Mouse (Mus musculus): ENCODE measurements around the gene Haao. TPM values are rescaled to one million over a fixed set of nuclear protein-coding genes. Genes with fewer than 3 reads are reported as not detected.

Gene Haao
- polyA plus RNA-seq, 1 experiment from 2014 or later: 0.14 TPM

DNA sequence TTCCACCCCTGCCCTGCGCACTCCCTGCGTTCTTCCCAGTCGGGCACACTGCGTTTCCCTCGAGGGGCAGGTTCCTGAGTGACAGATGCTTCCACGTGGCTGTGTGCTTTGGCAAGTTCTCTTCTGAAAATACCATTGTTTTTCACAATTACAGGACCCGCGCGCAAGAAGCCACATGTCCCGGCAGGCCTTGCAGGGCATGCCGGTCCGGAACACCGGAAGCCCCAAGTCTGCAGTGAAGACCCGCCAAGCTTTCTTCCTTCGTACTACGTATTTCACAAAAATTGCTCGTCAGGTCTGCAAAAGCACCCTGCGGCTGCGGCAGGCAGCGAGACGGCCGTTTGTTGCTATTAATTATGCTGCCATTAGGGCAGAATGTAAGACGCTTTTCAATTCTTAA is 55.4 kb downstream of the Haao start:
- Histone ChIP-seq H3K9me3 (ENCODE audit: control insufficient read depth, low read length) (no peaks in the 10 kb centered on the region), H3K4me1 (replicated peaks; ENCODE audit: control insufficient read depth, insufficient read depth, low read length) (peaks cover 9% of the 10 kb centered on the region), H3K36me3 (ENCODE audit: control insufficient read depth, insufficient read depth) (no peaks in the 10 kb centered on the region), H3K27me3 (replicated peaks; ENCODE audit: control insufficient read depth, insufficient read depth, low read length) (no peaks in the 10 kb centered on the region), H3K4me2 (ENCODE audit: low read length) (peak overlapping the region; percentile 50), H3K4me3 (replicated peaks; ENCODE audit: low read length) (peak overlapping the region; percentile 33), H3K9ac (replicated peaks; ENCODE audit: low read depth, low read length) (peak overlapping the region; percentile 15), H3K27ac (ENCODE audit: low read length) (no peak overlapping the region; the same call in 1 of the 2 replicates)
- WGBS: 36% methylated on average over 23 of the region's 23 CpGs
- ATAC-seq: peak; percentile 36; the same call in 1 of the 2 replicates

GRCm38 (mm10) chr17:83790158-83790557 is 57.6 kb downstream of the Haao start:
- no peak for ATAC-seq
- Histone ChIP-seq H3K4me2 (ENCODE audit: low read length) (no peak overlapping the region), H3K27ac (ENCODE audit: low read length) (no peak overlapping the region), H3K9ac (replicated peaks; ENCODE audit: low read depth, low read length) (no peak overlapping the region), H3K4me1 (replicated peaks; ENCODE audit: control insufficient read depth, insufficient read depth, low read length) (peaks cover 9% of the 10 kb centered on the region), H3K9me3 (ENCODE audit: control insufficient read depth, low read length) (no peaks in the 10 kb centered on the region), H3K36me3 (ENCODE audit: control insufficient read depth, insufficient read depth) (no peaks in the 10 kb centered on the region), H3K27me3 (replicated peaks; ENCODE audit: control insufficient read depth, insufficient read depth, low read length) (no peaks in the 10 kb centered on the region), H3K4me3 (replicated peaks; ENCODE audit: low read length) (no peak overlapping the region)
- WGBS: 76% methylated on average over 5 of the region's 5 CpGs

- no peaks in the 10 kb centered on the region for H3K27me3 ChIP-seq (replicated peaks; ENCODE audit: control insufficient read depth, insufficient read depth, low read length)
- no peaks in the 10 kb centered on the region for H3K36me3 ChIP-seq (ENCODE audit: control insufficient read depth, insufficient read depth)
- H3K27ac ChIP-seq (ENCODE audit: low read length): no peak overlapping the region
- 95% methylated on average over 6 of the region's 6 CpGs for WGBS
- no peak overlapping the region for H3K4me3 ChIP-seq (replicated peaks; ENCODE audit: low read length)
- H3K4me1 ChIP-seq (replicated peaks; ENCODE audit: control insufficient read depth, insufficient read depth, low read length): peaks cover 11% of the 10 kb centered on the region
- H3K9ac ChIP-seq (replicated peaks; ENCODE audit: low read depth, low read length): no peak overlapping the region
- ATAC-seq: no peak
- no peak overlapping the region for H3K4me2 ChIP-seq (ENCODE audit: low read length)
- H3K9me3 ChIP-seq (ENCODE audit: control insufficient read depth, low read length): no peaks in the 10 kb centered on the region
These were observed 61.3 kb downstream of the Haao start for GRCm38 (mm10) chr17:83786418-83786817.

GRCm38 (mm10) chr17:83782740-83783139 is 65.0 kb downstream of the Haao start:
- WGBS: 8% methylated on average over 5 of the region's 5 CpGs
- H3K9me3 ChIP-seq (ENCODE audit: control insufficient read depth, low read length): no peaks in the 10 kb centered on the region
- no peak overlapping the region for H3K4me3 ChIP-seq (replicated peaks; ENCODE audit: low read length)
- ATAC-seq: peak; percentile 95
- peaks cover 11% of the 10 kb centered on the region for H3K4me1 ChIP-seq (replicated peaks; ENCODE audit: control insufficient read depth, insufficient read depth, low read length)
- no peaks in the 10 kb centered on the region for H3K27me3 ChIP-seq (replicated peaks; ENCODE audit: control insufficient read depth, insufficient read depth, low read length)
- H3K27ac ChIP-seq (ENCODE audit: low read length): peak overlapping the region; percentile 74
- no peaks in the 10 kb centered on the region for H3K36me3 ChIP-seq (ENCODE audit: control insufficient read depth, insufficient read depth)
- H3K9ac ChIP-seq (replicated peaks; ENCODE audit: low read depth, low read length): no peak overlapping the region
- H3K4me2 ChIP-seq (ENCODE audit: low read length): no peak overlapping the region

Other genes starting within 250 kb of the Haao start
- gene Kcng3, start 216.1 kb downstream of the Haao start, polyA plus RNA-seq (2015; fragmentation: Nextera tagmentation; extraction: Ambion mirVana): 0.07 and 0.14 TPM in 2 replicates
- 38.2 and 39.6 TPM in 2 replicates for gene Mta3, start 141.8 kb downstream of the Haao start, polyA plus RNA-seq (2015; fragmentation: Nextera tagmentation; extraction: Ambion mirVana)

All from forebrain, embryonic 16.5 days (tissue).